Mouse (Mus musculus): ENCODE measurements around the gene Pdlim1. TPM values are rescaled to one million over a fixed set of nuclear protein-coding genes. Genes with fewer than 3 reads are reported as not detected.

Gene Pdlim1
- polyA plus RNA-seq, 1 experiment from 2014 or later: 63.2 TPM

GRCm38 (mm10) chr19:40299983-40300759 is 28.5 kb upstream of the Pdlim1 start:
- Histone ChIP-seq H3K4me1 (peaks cover 6% of the 10 kb centered on the region), H3K4me3 (no peak overlapping the region), H3K9me3 (replicated peaks) (no peaks in the 10 kb centered on the region), H3K27ac (no peak overlapping the region), H3K27me3 (ENCODE audit: low read depth, poor library complexity, severe bottlenecking) (no peaks in the 10 kb centered on the region), H3K36me3 (no peaks in the 10 kb centered on the region)
- DNase-seq (ENCODE audit: low spot score): no peak
- 90% methylated on average over 12 of the region's 12 CpGs for WGBS

GRCm38 (mm10) chr19:40299182-40299581 is 27.5 kb upstream of the Pdlim1 start:
- H3K27ac ChIP-seq: no peak overlapping the region
- H3K9me3 ChIP-seq (replicated peaks): no peaks in the 10 kb centered on the region
- H3K4me3 ChIP-seq: no peak overlapping the region
- no peaks in the 10 kb centered on the region for H3K36me3 ChIP-seq
- DNase-seq (ENCODE audit: low spot score): no peak
- no peaks in the 10 kb centered on the region for H3K27me3 ChIP-seq (ENCODE audit: low read depth, poor library complexity, severe bottlenecking)
- H3K4me1 ChIP-seq: peaks cover 6% of the 10 kb centered on the region
- WGBS: 64% methylated on average over 6 of the region's 6 CpGs

- H3K9me3 ChIP-seq (replicated peaks): no peaks in the 10 kb centered on the region
- DNase-seq (ENCODE audit: low spot score): no peak
- peaks cover 6% of the 10 kb centered on the region for H3K4me1 ChIP-seq
- H3K4me3 ChIP-seq: no peak overlapping the region
- H3K27ac ChIP-seq: no peak overlapping the region
- WGBS: 88% methylated on average over 2 of the region's 2 CpGs
- H3K36me3 ChIP-seq: no peaks in the 10 kb centered on the region
- no peaks in the 10 kb centered on the region for H3K27me3 ChIP-seq (ENCODE audit: low read depth, poor library complexity, severe bottlenecking)
Measured at GRCm38 (mm10) chr19:40298574-40298973, 26.9 kb upstream of the Pdlim1 start.

GRCm38 (mm10) chr19:40297798-40298144 is 26.1 kb upstream of the Pdlim1 start:
- Histone ChIP-seq H3K4me1 (peaks cover 6% of the 10 kb centered on the region; the same call in 1 of the 2 replicates), H3K27ac (no peak overlapping the region), H3K4me3 (no peak overlapping the region), H3K27me3 (ENCODE audit: low read depth, poor library complexity, severe bottlenecking) (no peaks in the 10 kb centered on the region), H3K36me3 (no peaks in the 10 kb centered on the region), H3K9me3 (replicated peaks) (no peaks in the 10 kb centered on the region)
- DNase-seq (ENCODE audit: low spot score): no peak
- 87% methylated on average over 4 of the region's 4 CpGs for WGBS

GRCm38 (mm10) chr19:40297078-40297797 is 25.6 kb upstream of the Pdlim1 start:
- Histone ChIP-seq H3K27me3 (ENCODE audit: low read depth, poor library complexity, severe bottlenecking) (no peaks in the 10 kb centered on the region), H3K27ac (no peak overlapping the region), H3K9me3 (replicated peaks) (no peaks in the 10 kb centered on the region), H3K4me3 (no peak overlapping the region), H3K4me1 (peaks cover 6% of the 10 kb centered on the region; the same call in 1 of the 2 replicates), H3K36me3 (no peaks in the 10 kb centered on the region)
- 85% methylated on average over 7 of the region's 7 CpGs for WGBS
- DNase-seq (ENCODE audit: low spot score): no peak

GRCm38 (mm10) chr19:40294231-40294630 is 22.6 kb upstream of the Pdlim1 start:
- H3K27ac ChIP-seq: no peak overlapping the region
- H3K36me3 ChIP-seq: no peaks in the 10 kb centered on the region
- no peak for DNase-seq (ENCODE audit: low spot score)
- no peaks in the 10 kb centered on the region for H3K27me3 ChIP-seq (ENCODE audit: low read depth, poor library complexity, severe bottlenecking)
- no peaks in the 10 kb centered on the region for H3K9me3 ChIP-seq (replicated peaks)
- no peak overlapping the region for H3K4me3 ChIP-seq
- H3K4me1 ChIP-seq: peaks cover 3% of the 10 kb centered on the region; the same call in 1 of the 2 replicates
- WGBS: 73% methylated on average over 1 of the region's 1 CpGs

GRCm38 (mm10) chr19:40293791-40294190 is 22.1 kb upstream of the Pdlim1 start:
- Histone ChIP-seq H3K27ac (no peak overlapping the region), H3K9me3 (replicated peaks) (no peaks in the 10 kb centered on the region), H3K27me3 (ENCODE audit: low read depth, poor library complexity, severe bottlenecking) (no peaks in the 10 kb centered on the region), H3K36me3 (no peaks in the 10 kb centered on the region), H3K4me3 (no peak overlapping the region), H3K4me1 (no peaks in the 10 kb centered on the region)
- 95% methylated on average over 6 of the region's 6 CpGs for WGBS
- DNase-seq (ENCODE audit: low spot score): no peak

GRCm38 (mm10) chr19:40290099-40290724 is 18.6 kb upstream of the Pdlim1 start:
- Histone ChIP-seq H3K36me3 (no peaks in the 10 kb centered on the region), H3K4me1 (no peaks in the 10 kb centered on the region), H3K9me3 (replicated peaks) (no peaks in the 10 kb centered on the region), H3K4me3 (no peak overlapping the region), H3K27ac (no peak overlapping the region), H3K27me3 (ENCODE audit: low read depth, poor library complexity, severe bottlenecking) (no peaks in the 10 kb centered on the region)
- WGBS: 85% methylated on average over 6 of the region's 6 CpGs
- no peak for DNase-seq (ENCODE audit: low spot score)

GRCm38 (mm10) chr19:40288415-40288814 is 16.8 kb upstream of the Pdlim1 start:
- Histone ChIP-seq H3K9me3 (replicated peaks) (no peaks in the 10 kb centered on the region), H3K4me1 (no peaks in the 10 kb centered on the region), H3K4me3 (no peak overlapping the region), H3K27me3 (ENCODE audit: low read depth, poor library complexity, severe bottlenecking) (no peaks in the 10 kb centered on the region), H3K27ac (no peak overlapping the region), H3K36me3 (no peaks in the 10 kb centered on the region)
- 94% methylated on average over 9 of the region's 9 CpGs for WGBS
- no peak for DNase-seq (ENCODE audit: low spot score)

GRCm38 (mm10) chr19:40284704-40285103 is 13.1 kb upstream of the Pdlim1 start:
- Histone ChIP-seq H3K9me3 (replicated peaks) (no peaks in the 10 kb centered on the region), H3K27me3 (ENCODE audit: low read depth, poor library complexity, severe bottlenecking) (no peaks in the 10 kb centered on the region), H3K4me3 (no peak overlapping the region), H3K27ac (no peak overlapping the region), H3K36me3 (no peaks in the 10 kb centered on the region), H3K4me1 (no peaks in the 10 kb centered on the region)
- no peak for DNase-seq (ENCODE audit: low spot score)
- 95% methylated on average over 2 of the region's 2 CpGs for WGBS

- H3K9me3 ChIP-seq (replicated peaks): no peaks in the 10 kb centered on the region
- no peak overlapping the region for H3K27ac ChIP-seq
- H3K4me3 ChIP-seq: no peak overlapping the region
- H3K36me3 ChIP-seq: no peaks in the 10 kb centered on the region
- WGBS: 62% methylated on average over 2 of the region's 2 CpGs
- no peak for DNase-seq (ENCODE audit: low spot score)
- no peaks in the 10 kb centered on the region for H3K27me3 ChIP-seq (ENCODE audit: low read depth, poor library complexity, severe bottlenecking)
- no peaks in the 10 kb centered on the region for H3K4me1 ChIP-seq
Measured at GRCm38 (mm10) chr19:40283415-40283814, 11.8 kb upstream of the Pdlim1 start.

GRCm38 (mm10) chr19:40278372-40279023 is 6.9 kb upstream of the Pdlim1 start:
- Histone ChIP-seq H3K4me1 (no peaks in the 10 kb centered on the region), H3K27me3 (ENCODE audit: low read depth, poor library complexity, severe bottlenecking) (no peaks in the 10 kb centered on the region), H3K27ac (no peak overlapping the region), H3K4me3 (no peak overlapping the region), H3K9me3 (replicated peaks) (no peaks in the 10 kb centered on the region), H3K36me3 (no peaks in the 10 kb centered on the region)
- DNase-seq (ENCODE audit: low spot score): no peak
- 84% methylated on average over 8 of the region's 8 CpGs for WGBS

GRCm38 (mm10) chr19:40277494-40277893 is 5.9 kb upstream of the Pdlim1 start:
- 91% methylated on average over 8 of the region's 8 CpGs for WGBS
- Histone ChIP-seq H3K4me3 (no peak overlapping the region), H3K4me1 (no peaks in the 10 kb centered on the region), H3K36me3 (no peaks in the 10 kb centered on the region), H3K27ac (no peak overlapping the region), H3K27me3 (ENCODE audit: low read depth, poor library complexity, severe bottlenecking) (peaks cover 9% of the 10 kb centered on the region), H3K9me3 (replicated peaks) (no peaks in the 10 kb centered on the region)
- no peak for DNase-seq (ENCODE audit: low spot score)

Data from limb, embryonic 10.5 days (tissue).